Mouse (Mus musculus) lung, postnatal 0 days (tissue): ENCODE measurements at regions not wholly inside any gene's neighbourhood (a gene's known extent, or its start where the extent isn't known, plus 50 kb on each side); places are given as distances from the start of the nearest gene placed in this dataset.

Experiments
- CTCF ChIP-seq: IDR thresholded peaks from 2 replicates; pipeline ENCODE4 v1.5.1; 2016; ENCODE audit warnings: antibody characterized with exemption, mild to moderate bottlenecking
- EP300 ChIP-seq: IDR thresholded peaks from 2 replicates; pipeline ENCODE4 v1.6.1; 2016; ENCODE audit warnings: antibody characterized with exemption, mild to moderate bottlenecking, control low read depth

- peak; percentile 17; the same call in 1 of the 2 replicates for TF ChIP-seq EP300
- no peak for TF ChIP-seq CTCF
These were observed 879.8 kb upstream of the 2610301B20Rik start for GRCm38 (mm10) chr4:9994466-9994865.
